Mouse (Mus musculus): ENCODE results near the gene Carhsp1. TPM values are rescaled to one million over a fixed set of nuclear protein-coding genes. Genes with fewer than 3 reads are reported as not detected.
A peak's percentile ranks its signal among the peaks of the same experiment; 100 is the strongest.

Gene Carhsp1
- total and polyA plus RNA-seq, 3 experiments: 15.2 to 27.1 (median 18.3) TPM

- Histone ChIP-seq H3K4me3 (no peak overlapping the region), H3K36me3 (ENCODE audit: control insufficient read depth, insufficient read depth, low read length) (no peaks in the 10 kb centered on the region), H3K27me3 (ENCODE audit: control insufficient read depth, insufficient read depth, low read length) (no peaks in the 10 kb centered on the region), H3K79me2 (replicated peaks; ENCODE audit: control insufficient read depth, insufficient read depth, low read length) (no peaks in the 10 kb centered on the region), H3K9ac (ENCODE audit: low read depth, low read length) (no peak overlapping the region), H3K27ac (no peak overlapping the region), H3K4me1 (ENCODE audit: control insufficient read depth, insufficient read depth, low read length) (peaks cover 4% of the 10 kb centered on the region)
- intact Hi-C loops (cut with DNase I): loop anchor here (1.0 to 5.0 kb wide), 3 partner anchors 30 to 149 kb away; no protein-coding TSS in a partner anchor
- DNase-seq: peak; percentile 43 to 47
- WGBS: 65% methylated on average over 2 of the region's 2 CpGs
- TF ChIP-seq EP300 (IDR thresholded peaks at IDR 0.05; ENCODE audit: insufficient read depth, low read depth, low read length): 0 out of 2 replicates have a peak, but pooled peaks have one; percentile 45
- TF ChIP-seq POLR2A (IDR thresholded peaks at IDR 0.05; ENCODE audit: insufficient read depth, low read depth, low read length): no peak
- peak; percentile 92 for TF ChIP-seq CTCF (IDR thresholded peaks at IDR 0.05)
Measured at GRCm38 (mm10) chr16:8643855-8644254, 28.1 kb downstream of the Carhsp1 start.

GRCm38 (mm10) chr16:8639466-8640191, 32.3 kb downstream of the Carhsp1 start:
- intact Hi-C loops (cut with DNase I): loop anchor here (5.0 kb wide), 2 partner anchors 98 to 127 kb away; partner anchors contain the start of gene Abat
- TF ChIP-seq CTCF (IDR thresholded peaks at IDR 0.05) (no peak), EP300 (IDR thresholded peaks at IDR 0.05; ENCODE audit: insufficient read depth, low read depth, low read length) (no peak), POLR2A (IDR thresholded peaks at IDR 0.05; ENCODE audit: insufficient read depth, low read depth, low read length) (no peak)

GRCm38 (mm10) chr16:8638131-8638530, 33.8 kb downstream of the Carhsp1 start:
- H3K4me1 ChIP-seq (ENCODE audit: control insufficient read depth, insufficient read depth, low read length): peaks cover 6% of the 10 kb centered on the region
- peak overlapping the region; percentile 81 for H3K27ac ChIP-seq
- H3K79me2 ChIP-seq (replicated peaks; ENCODE audit: control insufficient read depth, insufficient read depth, low read length): no peaks in the 10 kb centered on the region; the same call in 1 of the 2 replicates
- H3K36me3 ChIP-seq (ENCODE audit: control insufficient read depth, insufficient read depth, low read length): no peaks in the 10 kb centered on the region; the same call in 1 of the 2 replicates
- peak overlapping the region; percentile 82 for H3K9ac ChIP-seq (ENCODE audit: low read depth, low read length)
- no peak for DNase-seq
- no peak for TF ChIP-seq POLR2A (IDR thresholded peaks at IDR 0.05; ENCODE audit: insufficient read depth, low read depth, low read length)
- peak overlapping the region; percentile 84 for H3K4me3 ChIP-seq
- intact Hi-C loops (cut with DNase I): loop anchor here (5.0 kb wide), 1 partner anchor 126 kb away; the partner anchor contains the start of gene Abat
- WGBS: 33% methylated on average over 7 of the region's 7 CpGs
- H3K27me3 ChIP-seq (ENCODE audit: control insufficient read depth, insufficient read depth, low read length): no peaks in the 10 kb centered on the region

More at GRCm38 (mm10) chr16:8639466-8640191, 32.3 kb downstream of the Carhsp1 start:
- WGBS: 52% methylated on average over 11 of the region's 11 CpGs
- Histone ChIP-seq H3K36me3 (ENCODE audit: control insufficient read depth, insufficient read depth, low read length) (no peaks in the 10 kb centered on the region; the same call in 1 of the 2 replicates), H3K27me3 (ENCODE audit: control insufficient read depth, insufficient read depth, low read length) (no peaks in the 10 kb centered on the region), H3K27ac (no peak overlapping the region), H3K9ac (ENCODE audit: low read depth, low read length) (no peak overlapping the region), H3K4me3 (no peak overlapping the region), H3K4me1 (ENCODE audit: control insufficient read depth, insufficient read depth, low read length) (peaks cover 7% of the 10 kb centered on the region), H3K79me2 (replicated peaks; ENCODE audit: control insufficient read depth, insufficient read depth, low read length) (no peaks in the 10 kb centered on the region; the same call in 1 of the 2 replicates)
- DNase-seq: no peak

GRCm38 (mm10) chr16:8637217-8638051, 34.5 kb downstream of the Carhsp1 start, which contains the start of the genes Pmm2 and Tmem186:
Gene Pmm2 (plus strand): TSS chr16:8637674.
Gene Tmem186 (minus strand): TSS chr16:8637712.
- DNase-seq: peak; percentile 86 to 90
- H3K27ac ChIP-seq: peak within 1 kb of the TSS; percentile 81
- H3K9ac ChIP-seq (ENCODE audit: low read depth, low read length): peak within 1 kb of the TSS; percentile 82
- no peaks in the 10 kb centered on the region for H3K27me3 ChIP-seq (ENCODE audit: control insufficient read depth, insufficient read depth, low read length)
- peaks cover 6% of the 10 kb centered on the region for H3K4me1 ChIP-seq (ENCODE audit: control insufficient read depth, insufficient read depth, low read length)
- H3K36me3 ChIP-seq (ENCODE audit: control insufficient read depth, insufficient read depth, low read length): no peaks in the 10 kb centered on the region; the same call in 1 of the 2 replicates
- WGBS: under 1% methylated on average over 59 of the region's 59 CpGs
- TF ChIP-seq POLR2A (IDR thresholded peaks at IDR 0.05; ENCODE audit: insufficient read depth, low read depth, low read length) (peak; percentile 77), EP300 (IDR thresholded peaks at IDR 0.05; ENCODE audit: insufficient read depth, low read depth, low read length) (no peak), CTCF (IDR thresholded peaks at IDR 0.05) (peak; percentile 51)
- intact Hi-C loops (cut with DNase I): loop anchor here (5.0 kb wide), 1 partner anchor 125 kb away; the partner anchor contains the start of gene Abat
- H3K79me2 ChIP-seq (replicated peaks; ENCODE audit: control insufficient read depth, insufficient read depth, low read length): no peaks in the 10 kb centered on the region; the same call in 1 of the 2 replicates
- H3K4me3 ChIP-seq: peak within 1 kb of the TSS; percentile 84

- intact Hi-C loops (cut with DNase I): loop anchor here (5.0 kb wide), 1 partner anchor 125 kb away; the partner anchor contains the start of gene Abat
Measured at GRCm38 (mm10) chr16:8636867-8637216, 35.1 kb downstream of the Carhsp1 start.

More at GRCm38 (mm10) chr16:8636867-8637216, 35.1 kb downstream of the Carhsp1 start:
- peaks cover 6% of the 10 kb centered on the region for H3K4me1 ChIP-seq (ENCODE audit: control insufficient read depth, insufficient read depth, low read length)
- TF ChIP-seq EP300 (IDR thresholded peaks at IDR 0.05; ENCODE audit: insufficient read depth, low read depth, low read length) (no peak), CTCF (IDR thresholded peaks at IDR 0.05) (no peak), POLR2A (IDR thresholded peaks at IDR 0.05; ENCODE audit: insufficient read depth, low read depth, low read length) (no peak)
- no peaks in the 10 kb centered on the region; the same call in 1 of the 2 replicates for H3K36me3 ChIP-seq (ENCODE audit: control insufficient read depth, insufficient read depth, low read length)
- peak overlapping the region; percentile 81 for H3K27ac ChIP-seq
- peak overlapping the region; percentile 74 for H3K9ac ChIP-seq (ENCODE audit: low read depth, low read length)
- DNase-seq: no peak
- no peaks in the 10 kb centered on the region for H3K27me3 ChIP-seq (ENCODE audit: control insufficient read depth, insufficient read depth, low read length)
- peak overlapping the region; percentile 84 for H3K4me3 ChIP-seq
- WGBS: under 1% methylated on average over 13 of the region's 13 CpGs
- H3K79me2 ChIP-seq (replicated peaks; ENCODE audit: control insufficient read depth, insufficient read depth, low read length): no peaks in the 10 kb centered on the region; the same call in 1 of the 2 replicates
